Mouse (Mus musculus) forebrain, embryonic 13.5 days (tissue): ENCODE data around the gene Ube2g1. TPM values are rescaled to one million over a fixed set of nuclear protein-coding genes. Genes with fewer than 3 reads are reported as not detected.
"Not testable (repeated sequence)": the region's sequence is repeated elsewhere in the genome, so short reads cannot be mapped to it uniquely, and the experiment has no call there.

Experiments
- ATAC-seq: fragments of 200-750 bp; cut with Nextera tagmentation; 2 replicates; pipeline ENCODE4 v1.8.0; 2017
- H3K27ac ChIP-seq: fragments of 300-500 bp; sonication (generic); 2 replicates; pipeline ENCODE4 v1.5.1; 2015; ENCODE audit warnings: inconsistent platforms, mild to moderate bottlenecking, moderate library complexity
- H3K27me3 ChIP-seq: fragments of 300-500 bp; sonication (generic); 2 replicates; pipeline ENCODE4 v1.6.1; 2015; ENCODE audit warnings: mild to moderate bottlenecking, inconsistent platforms
- H3K36me3 ChIP-seq: fragments of 300-500 bp; sonication (generic); 2 replicates; pipeline ENCODE4 v1.6.1; 2015; ENCODE audit warnings: mild to moderate bottlenecking, inconsistent platforms; ENCODE audit not compliant: poor library complexity, severe bottlenecking
- H3K4me1 ChIP-seq: fragments of 300-500 bp; sonication (generic); 2 replicates; pipeline ENCODE4 v1.6.1; 2015; ENCODE audit warnings: inconsistent platforms
- H3K4me2 ChIP-seq: fragments of 300-500 bp; sonication (generic); 2 replicates; pipeline ENCODE4 v1.6.1; 2015; ENCODE audit warnings: inconsistent platforms, mild to moderate bottlenecking, moderate library complexity
- H3K4me3 ChIP-seq: fragments of 300-500 bp; sonication (generic); 2 replicates; pipeline ENCODE4 v1.5.1; 2015; ENCODE audit warnings: mild to moderate bottlenecking, inconsistent platforms
- H3K9ac ChIP-seq: fragments of 300-500 bp; sonication (generic); 2 replicates; pipeline ENCODE4 v1.6.1; 2015; ENCODE audit warnings: mild to moderate bottlenecking, inconsistent platforms
- H3K9me3 ChIP-seq: fragments of 300-500 bp; sonication (generic); replicated peaks from 2 replicates; pipeline ENCODE4 v1.6.1; 2016; ENCODE audit warnings: inconsistent platforms
- WGBS: fragments of 180-500 bp; shearing (Covaris S2); methylation state at CpG from one replicate; pipeline ENCODE4 v1.1.7; 2015; 5-methylcytosine and 5-hydroxymethylcytosine counted together
- polyA plus RNA-seq: library from polyadenylated mRNA; unstranded; fragments of >200 nt; fragmentation: Nextera tagmentation; extraction: Ambion mirVana; gene quantifications from 2 replicates; pipeline ENCODE4 v1.2.1, GENCODE M21; 2015

Gene Ube2g1
- polyA plus RNA-seq, 1 experiment from 2014 or later, result 104 TPM

GRCm38 (mm10) chr11:72675280-72675679 lies 68.2 kb downstream of the Ube2g1 start:
- ATAC-seq, result no peak
- no peaks in the 10 kb centered on the region for H3K4me1 ChIP-seq
- WGBS, result 38% methylated on average over 2 of the region's 2 CpGs

DNA sequence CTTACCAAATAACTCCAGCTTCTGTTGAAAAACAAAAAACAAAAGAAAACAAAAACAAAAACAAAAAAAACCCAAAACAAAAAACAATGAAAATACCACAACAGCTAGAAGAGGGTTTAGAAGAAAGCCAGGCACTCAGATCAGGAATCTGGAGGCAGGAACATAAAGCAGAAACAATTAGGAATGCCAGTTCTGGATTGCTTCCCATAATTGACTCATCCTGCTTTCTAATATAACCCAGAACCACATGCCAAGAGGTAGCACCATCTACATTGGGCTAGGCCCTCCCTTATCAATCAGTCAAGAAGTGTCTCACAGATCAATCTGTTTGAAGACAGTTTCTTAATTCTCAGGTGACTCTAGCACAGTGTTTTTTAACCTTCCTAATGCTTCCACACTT lies 73.6 kb downstream of the Ube2g1 start:
- H3K9ac ChIP-seq, result no peak overlapping the region
- ATAC-seq, result no peak
- no peaks in the 10 kb centered on the region for H3K4me1 ChIP-seq
- H3K4me3 ChIP-seq, result no peak overlapping the region
- H3K9me3 ChIP-seq, result no peaks in the 10 kb centered on the region
- no peak overlapping the region for H3K4me2 ChIP-seq
- H3K27me3 ChIP-seq, result no peaks in the 10 kb centered on the region
- H3K27ac ChIP-seq, result no peak overlapping the region
- H3K36me3 ChIP-seq, result peaks cover 18% of the 10 kb centered on the region

More at GRCm38 (mm10) chr11:72675280-72675679, 68.2 kb downstream of the Ube2g1 start:
- Histone ChIP-seq H3K27ac (no peak overlapping the region), H3K4me2 (no peak overlapping the region), H3K4me3 (no peak overlapping the region), H3K9ac (no peak overlapping the region), H3K27me3 (no peaks in the 10 kb centered on the region), H3K9me3 (no peaks in the 10 kb centered on the region), H3K36me3 (0 out of 2 replicates have a peak, but pooled peaks cover 4% of the 10 kb centered on the region)

DNA sequence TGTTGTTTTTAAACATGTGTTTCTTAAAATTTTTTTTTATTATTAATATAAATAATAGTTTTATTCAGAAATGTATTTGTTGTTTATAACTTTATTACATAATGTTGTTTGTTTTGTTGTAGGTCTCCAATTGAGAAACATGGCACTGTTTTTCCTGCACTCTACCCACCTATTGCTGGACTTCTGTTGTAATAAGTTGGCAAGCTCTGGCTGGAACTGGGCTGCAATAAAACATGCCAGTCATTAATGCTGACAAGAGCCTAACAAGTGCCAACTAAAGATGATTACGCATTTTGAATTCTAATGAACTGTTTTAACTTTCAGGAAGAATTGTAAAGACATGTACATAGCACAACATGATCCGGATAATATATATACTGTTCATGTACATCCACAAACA lies 76.3 kb downstream of the Ube2g1 start:
- Histone ChIP-seq H3K27me3 (no peaks in the 10 kb centered on the region), H3K9ac (no peak overlapping the region), H3K4me3 (no peak overlapping the region), H3K4me2 (no peak overlapping the region), H3K36me3 (peaks cover 18% of the 10 kb centered on the region), H3K4me1 (no peaks in the 10 kb centered on the region), H3K9me3 (no peaks in the 10 kb centered on the region), H3K27ac (no peak overlapping the region)
- ATAC-seq, result no peak
- 95% methylated on average over 2 of the region's 2 CpGs for WGBS

- H3K9ac ChIP-seq, result no peak overlapping the region
- H3K4me1 ChIP-seq, result peaks cover 15% of the 10 kb centered on the region
- H3K4me3 ChIP-seq, result no peak overlapping the region
- no peak overlapping the region for H3K4me2 ChIP-seq
- H3K36me3 ChIP-seq, result peaks cover 8% of the 10 kb centered on the region; the same call in 1 of the 2 replicates
- no peaks in the 10 kb centered on the region for H3K9me3 ChIP-seq
- no peak overlapping the region for H3K27ac ChIP-seq
- H3K27me3 ChIP-seq, result no peaks in the 10 kb centered on the region
- ATAC-seq, result no peak
These were observed 79.6 kb downstream of the Ube2g1 start for GRCm38 (mm10) chr11:72686697-72687096.

GRCm38 (mm10) chr11:72688242-72688641 lies 81.2 kb downstream of the Ube2g1 start:
- H3K9ac ChIP-seq, result no peak overlapping the region
- no peak overlapping the region for H3K4me2 ChIP-seq
- no peaks in the 10 kb centered on the region for H3K9me3 ChIP-seq
- H3K27ac ChIP-seq, result no peak overlapping the region
- no peak overlapping the region for H3K4me3 ChIP-seq
- ATAC-seq, result no peak
- peaks cover 24% of the 10 kb centered on the region for H3K4me1 ChIP-seq
- peaks cover 8% of the 10 kb centered on the region; the same call in 1 of the 2 replicates for H3K36me3 ChIP-seq
- H3K27me3 ChIP-seq, result no peaks in the 10 kb centered on the region
- WGBS, result 11% methylated on average over 5 of the region's 5 CpGs

DNA sequence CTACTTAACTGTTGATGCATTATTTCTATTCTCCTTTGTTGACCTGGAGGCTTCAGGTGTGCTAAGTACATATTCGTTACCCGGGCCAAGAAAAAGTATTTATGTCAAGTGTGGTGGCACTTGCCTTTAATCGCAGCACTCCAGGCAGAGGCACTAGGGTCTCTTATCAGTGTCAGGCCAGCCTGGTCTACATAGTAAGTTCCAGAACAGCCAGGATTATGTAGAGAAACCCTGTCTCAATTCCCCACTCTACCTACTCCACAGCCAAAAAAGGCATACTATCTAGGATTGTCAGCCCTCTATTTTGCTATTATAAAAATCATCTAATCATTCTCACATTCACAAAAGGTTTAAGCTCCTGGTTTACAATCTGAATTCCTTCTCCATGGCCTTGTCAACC lies 82.0 kb downstream of the Ube2g1 start:
- no peak for ATAC-seq
- H3K27me3 ChIP-seq, result no peaks in the 10 kb centered on the region
- peaks cover 24% of the 10 kb centered on the region for H3K4me1 ChIP-seq
- H3K9me3 ChIP-seq, result no peaks in the 10 kb centered on the region
- peak overlapping the region; percentile 85 for H3K9ac ChIP-seq
- WGBS, result 82% methylated on average over 3 of the region's 3 CpGs
- H3K36me3 ChIP-seq, result peaks cover 6% of the 10 kb centered on the region; the same call in 1 of the 2 replicates
- H3K4me2 ChIP-seq, result peak overlapping the region; percentile 91
- peak overlapping the region; percentile 84 for H3K4me3 ChIP-seq
- no peak overlapping the region for H3K27ac ChIP-seq

- peaks cover 6% of the 10 kb centered on the region; the same call in 1 of the 2 replicates for H3K36me3 ChIP-seq
- peak within 1 kb of the TSS; percentile 85 for H3K27ac ChIP-seq
- no peaks in the 10 kb centered on the region for H3K27me3 ChIP-seq
- peak within 1 kb of the TSS; percentile 85 for H3K9ac ChIP-seq
- under 1% methylated on average over 56 of the region's 56 CpGs for WGBS
- no peaks in the 10 kb centered on the region for H3K9me3 ChIP-seq
- ATAC-seq, result peak; percentile 98
- peak within 1 kb of the TSS; percentile 84 for H3K4me3 ChIP-seq
- H3K4me1 ChIP-seq, result peaks cover 24% of the 10 kb centered on the region
- H3K4me2 ChIP-seq, result peak within 1 kb of the TSS; percentile 91
These were observed 82.7 kb downstream of the Ube2g1 start, which contains the start of gene Ankfy1 for GRCm38 (mm10) chr11:72689551-72690510. TSS of gene Ankfy1 (plus strand) at chr11:72690006.

DNA sequence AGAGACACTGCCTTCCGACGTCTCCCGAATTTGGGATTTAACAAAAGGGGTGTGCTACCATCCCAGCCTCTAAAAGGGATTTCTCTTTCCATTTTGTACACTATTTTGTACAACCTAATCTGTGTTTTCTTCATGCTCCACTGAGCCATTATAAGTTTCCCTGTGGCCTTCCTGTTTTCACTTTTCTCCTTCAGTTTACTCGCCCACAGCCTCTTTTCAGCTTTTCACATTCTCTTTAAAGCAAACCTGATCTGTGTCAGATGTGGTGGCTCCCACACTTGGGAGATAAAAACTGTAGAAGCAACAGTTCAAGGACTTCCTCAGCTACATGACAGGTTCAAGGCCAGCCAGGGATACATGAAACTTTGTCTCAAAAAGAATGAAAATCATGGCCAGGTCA lies 85.3 kb downstream of the Ube2g1 start:
- no peak overlapping the region for H3K27ac ChIP-seq
- H3K4me3 ChIP-seq, result no peak overlapping the region
- H3K9ac ChIP-seq, result no peak overlapping the region
- WGBS, result 83% methylated on average over 4 of the region's 4 CpGs
- H3K36me3 ChIP-seq, result peaks cover 5% of the 10 kb centered on the region; the same call in 1 of the 2 replicates
- no peak overlapping the region for H3K4me2 ChIP-seq
- no peaks in the 10 kb centered on the region for H3K27me3 ChIP-seq
- H3K4me1 ChIP-seq, result peaks cover 24% of the 10 kb centered on the region
- ATAC-seq, result no peak
- no peaks in the 10 kb centered on the region for H3K9me3 ChIP-seq

GRCm38 (mm10) chr11:72695025-72695424 lies 87.9 kb downstream of the Ube2g1 start:
- Histone ChIP-seq H3K4me3 (no peak overlapping the region), H3K9me3 (no peaks in the 10 kb centered on the region), H3K4me1 (peaks cover 22% of the 10 kb centered on the region), H3K9ac (no peak overlapping the region), H3K36me3 (0 out of 2 replicates have a peak, but pooled peaks cover 10% of the 10 kb centered on the region), H3K4me2 (no peak overlapping the region), H3K27me3 (no peaks in the 10 kb centered on the region), H3K27ac (no peak overlapping the region)
- no peak for ATAC-seq
- WGBS, result 91% methylated on average over 3 of the region's 3 CpGs

DNA sequence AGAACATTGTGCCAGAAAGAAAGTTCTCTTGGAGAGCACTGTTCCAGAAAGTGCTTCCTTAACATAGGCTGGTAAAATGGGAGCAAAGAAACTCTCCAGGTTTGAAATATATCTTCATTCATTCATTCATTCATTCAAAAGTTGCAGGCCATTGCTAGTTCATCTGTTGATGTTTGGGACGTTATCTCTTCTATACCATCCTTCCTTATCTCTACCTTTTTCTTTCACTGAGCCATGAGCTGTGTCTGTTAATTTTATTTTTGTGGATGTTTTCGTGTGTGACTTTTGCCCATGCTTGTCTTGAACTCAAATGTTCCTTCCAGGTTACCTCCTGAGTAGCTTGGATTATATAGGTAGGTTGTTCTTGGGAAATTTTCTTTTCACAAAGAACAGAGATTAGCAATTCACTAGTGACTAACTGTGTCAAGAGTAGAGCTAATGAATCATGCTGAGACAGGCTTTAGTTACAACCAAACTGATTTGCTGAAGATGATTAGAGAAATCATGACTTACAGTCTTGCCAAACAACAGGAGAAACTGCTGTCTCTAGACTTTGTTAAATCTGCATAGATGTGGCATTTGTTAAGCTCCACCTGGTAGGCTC lies 89.4 kb downstream of the Ube2g1 start:
- Histone ChIP-seq H3K4me1 (peaks cover 11% of the 10 kb centered on the region), H3K4me2 (no peak overlapping the region), H3K9ac (no peak overlapping the region), H3K36me3 (peaks cover 14% of the 10 kb centered on the region; the same call in 1 of the 2 replicates), H3K4me3 (no peak overlapping the region), H3K27ac (no peak overlapping the region), H3K27me3 (no peaks in the 10 kb centered on the region), H3K9me3 (no peaks in the 10 kb centered on the region)
- WGBS, result 91% methylated on average over 2 of the region's 2 CpGs
- ATAC-seq, result no peak

DNA sequence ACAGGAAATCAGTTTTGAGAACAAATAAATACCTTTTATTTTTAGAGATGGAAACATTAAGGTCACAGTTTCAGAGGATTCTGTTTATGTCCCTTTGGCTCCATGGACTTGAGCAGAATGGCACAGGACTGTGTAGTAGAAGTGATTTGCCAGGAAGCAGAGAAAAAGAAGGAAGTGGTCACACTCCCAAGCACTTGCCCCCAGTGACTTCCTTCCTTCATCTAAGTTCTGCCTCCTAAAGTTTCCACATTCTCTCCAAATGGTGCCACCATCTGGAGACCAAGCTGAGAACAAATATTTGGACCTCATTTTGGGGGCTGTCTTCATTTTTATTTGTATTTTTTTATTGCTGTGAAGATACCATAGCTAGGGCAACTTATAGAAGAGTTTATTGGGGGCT lies 90.2 kb downstream of the Ube2g1 start:
- no peak overlapping the region for H3K4me2 ChIP-seq
- peaks cover 3% of the 10 kb centered on the region; the same call in 1 of the 2 replicates for H3K4me1 ChIP-seq
- H3K9me3 ChIP-seq, result no peaks in the 10 kb centered on the region
- no peak for ATAC-seq
- H3K9ac ChIP-seq, result no peak overlapping the region
- no peaks in the 10 kb centered on the region for H3K27me3 ChIP-seq
- no peak overlapping the region for H3K4me3 ChIP-seq
- H3K36me3 ChIP-seq, result peaks cover 14% of the 10 kb centered on the region; the same call in 1 of the 2 replicates
- no peak overlapping the region for H3K27ac ChIP-seq

GRCm38 (mm10) chr11:72705111-72705510 lies 98.0 kb downstream of the Ube2g1 start:
- not testable (repeated sequence) for H3K36me3 ChIP-seq, H3K4me3 ChIP-seq, H3K4me1 ChIP-seq, H3K9me3 ChIP-seq, H3K27ac ChIP-seq, H3K4me2 ChIP-seq, ATAC-seq, H3K9ac ChIP-seq, H3K27me3 ChIP-seq
- 92% methylated on average over 2 of the region's 2 CpGs for WGBS
